Mouse (Mus musculus) erythroblast, embryonic 14.5 days (primary cell): Measurements from ENCODE around the gene Sptbn4.

ENCODE experiments used
- GATA1 ChIP-seq: IDR thresholded peaks from 2 replicates; pipeline ENCODE4 v1.6.1; 2012; ENCODE audit warnings: low read length, inconsistent platforms, mixed read lengths
- TAL1 ChIP-seq: IDR thresholded peaks from 3 replicates; pipeline ENCODE4 v1.6.1; 2012; ENCODE audit warnings: low read length, inconsistent platforms, mixed read lengths

- TF ChIP-seq GATA1 (no peak), TAL1 (no peak)
These were observed 91.2 kb downstream of the Sptbn4 start for GRCm38 (mm10) chr7:27356248-27356647.
